Mouse (Mus musculus) C2C12 (cell line): Measurements from ENCODE around the gene Cgnl1. TPM values are rescaled to one million over a fixed set of nuclear protein-coding genes. Genes with fewer than 3 reads are reported as not detected.

Experiments used
- H3K27me3 ChIP-seq: one replicate; pipeline ENCODE4 v1.6.1; 2011; ENCODE audit not compliant: control insufficient read depth, insufficient read depth, insufficient read length
- H3K36me3 ChIP-seq: one replicate; pipeline ENCODE4 v1.6.1; 2011; ENCODE audit not compliant: control insufficient read depth, insufficient read depth
- H3K4me3 ChIP-seq: one replicate; pipeline ENCODE4 v1.5.1; 2011; ENCODE audit warnings: mild to moderate bottlenecking, control low read depth; ENCODE audit not compliant: poor library complexity, insufficient read depth, severe bottlenecking
- H3K79me2 ChIP-seq: one replicate; pipeline ENCODE4 v1.6.1; 2011; ENCODE audit not compliant: control insufficient read depth, insufficient read depth
- H3K79me3 ChIP-seq: one replicate; pipeline ENCODE4 v1.6.1; 2011; ENCODE audit warnings: low read depth, control low read depth
- H3ac ChIP-seq: one replicate; pipeline ENCODE3; 2011; ENCODE audit warnings: low read depth; ENCODE audit not compliant: control insufficient read depth, insufficient read length
- CEBPB ChIP-seq: IDR thresholded peaks from one replicate; pipeline ENCODE4 v1.6.1; 2011; ENCODE audit warnings: low read depth, mild to moderate bottlenecking, control low read depth, moderate library complexity
- CTCF ChIP-seq: IDR thresholded peaks from one replicate; pipeline ENCODE4 v1.5.1; 2011; ENCODE audit not compliant: control insufficient read depth, insufficient read depth, insufficient read length
- FOSL1 ChIP-seq: IDR thresholded peaks from one replicate; pipeline ENCODE4 v1.8.0; 2011; ENCODE audit warnings: mild to moderate bottlenecking, low read length; ENCODE audit not compliant: poor library complexity, insufficient read depth, severe bottlenecking
- MAX ChIP-seq: IDR thresholded peaks from one replicate; pipeline ENCODE4 v1.6.1; 2011; ENCODE audit warnings: mild to moderate bottlenecking, control low read depth
- MYOD1 ChIP-seq: IDR thresholded peaks from one replicate; pipeline ENCODE4 v1.6.1; 2011; ENCODE audit warnings: low read depth; ENCODE audit not compliant: control insufficient read depth, insufficient read length
- MYOG ChIP-seq: IDR thresholded peaks from one replicate; pipeline ENCODE4 v1.6.1; 2011; ENCODE audit not compliant: control insufficient read depth, insufficient read length; ENCODE audit errors: extremely low read depth
- USF1 ChIP-seq: IDR thresholded peaks from one replicate; pipeline ENCODE4 v1.6.1; 2011; ENCODE audit warnings: low read depth, mild to moderate bottlenecking, control low read depth, moderate library complexity
- polyA plus RNA-seq: library from polyadenylated mRNA; unstranded; fragments of >200 nt; fragmentation: generic; extraction: Trizol; gene quantifications from one replicate; pipeline ENCODE4 v1.2.1, GENCODE M21; 2012; ENCODE audit warnings: missing spikeins

Cgnl1 gene
- polyA plus RNA-seq, 1 experiment = 1.9 TPM

- H3K79me2 ChIP-seq = no peaks in the 10 kb centered on the region
- no peak overlapping the region for H3ac ChIP-seq
- no peaks in the 10 kb centered on the region for H3K36me3 ChIP-seq
- TF ChIP-seq MAX (no peak), USF1 (no peak), MYOG (no peak), MYOD1 (no peak), CEBPB (no peak), FOSL1 (no peak), CTCF (no peak)
- H3K4me3 ChIP-seq = no peak overlapping the region
- H3K79me3 ChIP-seq = no peaks in the 10 kb centered on the region
- H3K27me3 ChIP-seq = no peaks in the 10 kb centered on the region
Observed at GRCm38 (mm10) chr9:71804116-71804515, 32.7 kb upstream of the Cgnl1 start.

- no peak overlapping the region for H3K4me3 ChIP-seq
- H3K36me3 ChIP-seq = no peaks in the 10 kb centered on the region
- H3ac ChIP-seq = no peak overlapping the region
- no peaks in the 10 kb centered on the region for H3K27me3 ChIP-seq
- TF ChIP-seq MYOG (no peak), MYOD1 (no peak), MAX (no peak), FOSL1 (no peak), USF1 (no peak), CEBPB (no peak), CTCF (no peak)
- no peaks in the 10 kb centered on the region for H3K79me3 ChIP-seq
- no peaks in the 10 kb centered on the region for H3K79me2 ChIP-seq
Observed at GRCm38 (mm10) chr9:71803281-71803680, 31.9 kb upstream of the Cgnl1 start.

GRCm38 (mm10) chr9:71799598-71799997 lies 28.2 kb upstream of the Cgnl1 start:
- no peak for TF ChIP-seq MYOD1
- no peak for TF ChIP-seq USF1

GRCm38 (mm10) chr9:71798176-71798575 lies 26.8 kb upstream of the Cgnl1 start:
- TF ChIP-seq MYOD1 = no peak
- TF ChIP-seq FOSL1 = no peak
- no peak for TF ChIP-seq USF1
- no peak for TF ChIP-seq MYOG
- TF ChIP-seq CEBPB = no peak
- no peak for TF ChIP-seq MAX
- TF ChIP-seq CTCF = no peak
- no peaks in the 10 kb centered on the region for H3K79me3 ChIP-seq
- no peaks in the 10 kb centered on the region for H3K36me3 ChIP-seq
- no peaks in the 10 kb centered on the region for H3K79me2 ChIP-seq
- no peaks in the 10 kb centered on the region for H3K27me3 ChIP-seq
- H3K4me3 ChIP-seq = no peak overlapping the region
- no peak overlapping the region for H3ac ChIP-seq

More at GRCm38 (mm10) chr9:71799598-71799997, 28.2 kb upstream of the Cgnl1 start:
- H3K36me3 ChIP-seq = no peaks in the 10 kb centered on the region
- no peaks in the 10 kb centered on the region for H3K79me2 ChIP-seq
- no peak overlapping the region for H3K4me3 ChIP-seq
- H3ac ChIP-seq = no peak overlapping the region
- H3K79me3 ChIP-seq = no peaks in the 10 kb centered on the region
- no peaks in the 10 kb centered on the region for H3K27me3 ChIP-seq

- Histone ChIP-seq H3K4me3 (no peak overlapping the region), H3ac (no peak overlapping the region), H3K27me3 (no peaks in the 10 kb centered on the region), H3K36me3 (no peaks in the 10 kb centered on the region), H3K79me2 (no peaks in the 10 kb centered on the region), H3K79me3 (no peaks in the 10 kb centered on the region)
- TF ChIP-seq FOSL1 (no peak), CEBPB (no peak), MYOD1 (no peak)
Observed at GRCm38 (mm10) chr9:71777404-71777803, 6.0 kb upstream of the Cgnl1 start.

GRCm38 (mm10) chr9:71776337-71776736 lies 4.9 kb upstream of the Cgnl1 start:
- TF ChIP-seq CEBPB (no peak), MYOG (no peak), FOSL1 (no peak), MYOD1 (no peak), CTCF (no peak), MAX (no peak), USF1 (no peak)
- Histone ChIP-seq H3ac (no peak overlapping the region), H3K4me3 (no peak overlapping the region), H3K79me3 (no peaks in the 10 kb centered on the region), H3K27me3 (no peaks in the 10 kb centered on the region), H3K79me2 (no peaks in the 10 kb centered on the region), H3K36me3 (no peaks in the 10 kb centered on the region)
